Mouse (Mus musculus) heart, adult 2 months (tissue): ENCODE measurements at regions not wholly inside any gene's neighbourhood (a gene's known extent, or its start where the extent isn't known, plus 50 kb on each side); places are given as distances from the start of the nearest gene placed in this dataset.

Experiments used
- CTCF ChIP-seq: fragments of 200-600 bp; IDR thresholded peaks from 2 replicates; pipeline ENCODE4 v1.8.1; 2022; ENCODE audit warnings: antibody characterized with exemption, mild to moderate bottlenecking, moderate library complexity
- EP300 ChIP-seq: fragments of 200-500 bp; IDR thresholded peaks from 2 replicates; pipeline ENCODE4 v1.6.1; 2011; ENCODE audit warnings: low read depth, low read length, control low read depth; ENCODE audit not compliant: insufficient read depth

- TF ChIP-seq EP300 = no peak
- no peak for TF ChIP-seq CTCF
These were observed 99.3 kb upstream of the Smad1 start for GRCm38 (mm10) chr8:79498611-79499010.
